Mouse (Mus musculus) neural tube, postnatal 0 days (tissue): ENCODE measurements around the gene Tubgcp4. TPM values are rescaled to one million over a fixed set of nuclear protein-coding genes. Genes with fewer than 3 reads are reported as not detected.

Experiments used
- polyA plus RNA-seq: library from polyadenylated mRNA; unstranded; fragments of >200 nt; fragmentation: Nextera tagmentation; extraction: Ambion mirVana; gene quantifications from 2 replicates; pipeline ENCODE4 v1.2.1, GENCODE M21; 2015

Tubgcp4 gene
- polyA plus RNA-seq: 27.3 and 27.7 TPM in 2 replicates

DNA sequence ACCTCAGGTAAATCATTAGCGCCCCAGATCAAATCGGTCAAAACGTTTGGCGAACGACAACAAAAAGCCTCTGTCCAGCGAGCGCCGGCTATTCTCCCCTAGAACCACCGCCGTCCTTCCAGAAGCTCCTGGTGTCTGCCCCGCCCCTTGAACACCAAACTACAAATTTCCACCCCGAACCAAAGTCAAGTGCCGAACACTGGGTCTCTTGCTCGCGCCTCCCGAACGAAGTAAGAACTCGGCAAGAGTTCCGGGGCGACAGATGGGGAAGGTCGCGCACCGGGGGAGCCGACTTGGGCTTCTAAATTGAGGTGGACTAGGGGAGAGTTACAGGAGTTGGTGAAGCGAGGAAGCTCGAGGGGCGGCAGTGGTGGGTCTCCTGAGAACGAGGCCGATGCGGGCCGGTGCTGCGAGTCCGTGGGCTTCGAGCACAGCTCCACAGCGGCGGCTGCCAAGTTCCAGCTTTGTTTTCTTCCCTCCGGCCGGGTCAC lies at the start of gene Tubgcp4:
TSS of gene Tubgcp4 (plus strand) at position 174 of the 491 bp plus-strand sequence.

GRCm38 (mm10) chr2:121140018-121140882 lies 30.2 kb upstream of the Tubgcp4 start, which contains the start of the genes Adal and Lcmt2:
Adal (plus strand) TSS chr2:121140428.
Lcmt2 (minus strand) TSS chr2:121140653.

GRCm38 (mm10) chr2:121170980-121171742 lies 707 bp downstream of the Tubgcp4 start, which contains the start of gene Zscan29:
Zscan29 (minus strand) TSS chr2:121171125.

Other genes starting within 250 kb of the Tubgcp4 start
- 23.7 and 27.0 TPM in 2 replicates for gene Ubr1, start 199.9 kb upstream of the Tubgcp4 start, polyA plus RNA-seq
- gene Tmem62, start 193.6 kb upstream of the Tubgcp4 start, polyA plus RNA-seq: 18.9 and 19.0 TPM in 2 replicates
- 72.7 and 77.9 TPM in 2 replicates for gene Ccndbp1, start 162.3 kb upstream of the Tubgcp4 start, polyA plus RNA-seq
- 0.12 and 0.18 TPM in 2 replicates for gene Epb42, start 133.6 kb upstream of the Tubgcp4 start, polyA plus RNA-seq
- 0.05 TPM in 1 of 2 replicates, not detected in the other for gene Tgm5, start 84.8 kb upstream of the Tubgcp4 start, polyA plus RNA-seq
- not detected in 2 replicates for gene Tgm7, start 60.9 kb upstream of the Tubgcp4 start, polyA plus RNA-seq
- gene Adal, start 30.2 kb upstream of the Tubgcp4 start, polyA plus RNA-seq: 14.2 and 15.2 TPM in 2 replicates
- 13.3 and 15.1 TPM in 2 replicates for gene Lcmt2, start 30.0 kb upstream of the Tubgcp4 start, polyA plus RNA-seq
- 4.6 and 5.6 TPM in 2 replicates for gene Zscan29, start 471 bp downstream of the Tubgcp4 start, polyA plus RNA-seq
- 68.6 and 73.4 TPM in 2 replicates for gene Trp53bp1, start 100.8 kb downstream of the Tubgcp4 start, polyA plus RNA-seq
- 99.4 and 99.9 TPM in 2 replicates for gene Map1a, start 118.9 kb downstream of the Tubgcp4 start, polyA plus RNA-seq
- gene Ppip5k1, start 184.7 kb downstream of the Tubgcp4 start, polyA plus RNA-seq: 22.7 and 23.2 TPM in 2 replicates
- 229 and 236 TPM in 2 replicates for gene Ckmt1, start 187.1 kb downstream of the Tubgcp4 start, polyA plus RNA-seq
- 0.08 TPM in 1 of 2 replicates, not detected in the other for gene Strc, start 216.5 kb downstream of the Tubgcp4 start, polyA plus RNA-seq
- gene Pdia3, start 243.1 kb downstream of the Tubgcp4 start, polyA plus RNA-seq: 269 and 274 TPM in 2 replicates
- 4.5 and 5.2 TPM in 2 replicates for gene Catsper2, start 243.1 kb downstream of the Tubgcp4 start, polyA plus RNA-seq